Mouse (Mus musculus) C2C12 (cell line): ENCODE measurements around the gene 2510039O18Rik. TPM values are rescaled to one million over a fixed set of nuclear protein-coding genes. Genes with fewer than 3 reads are reported as not detected.

Experiments used
- H3K27me3 ChIP-seq: one replicate; pipeline ENCODE4 v1.6.1; 2011; ENCODE audit not compliant: control insufficient read depth, insufficient read depth, insufficient read length
- H3K36me3 ChIP-seq: one replicate; pipeline ENCODE4 v1.6.1; 2011; ENCODE audit not compliant: control insufficient read depth, insufficient read depth
- H3K4me3 ChIP-seq: one replicate; pipeline ENCODE4 v1.5.1; 2011; ENCODE audit warnings: mild to moderate bottlenecking, control low read depth; ENCODE audit not compliant: poor library complexity, insufficient read depth, severe bottlenecking
- H3K79me2 ChIP-seq: one replicate; pipeline ENCODE4 v1.6.1; 2011; ENCODE audit not compliant: control insufficient read depth, insufficient read depth
- H3K79me3 ChIP-seq: one replicate; pipeline ENCODE4 v1.6.1; 2011; ENCODE audit warnings: low read depth, control low read depth
- H3ac ChIP-seq: one replicate; pipeline ENCODE3; 2011; ENCODE audit warnings: low read depth; ENCODE audit not compliant: control insufficient read depth, insufficient read length
- CEBPB ChIP-seq: IDR thresholded peaks from one replicate; pipeline ENCODE4 v1.6.1; 2011; ENCODE audit warnings: low read depth, mild to moderate bottlenecking, control low read depth, moderate library complexity
- CTCF ChIP-seq: IDR thresholded peaks from one replicate; pipeline ENCODE4 v1.5.1; 2011; ENCODE audit not compliant: control insufficient read depth, insufficient read depth, insufficient read length
- FOSL1 ChIP-seq: IDR thresholded peaks from one replicate; pipeline ENCODE4 v1.8.0; 2011; ENCODE audit warnings: mild to moderate bottlenecking, low read length; ENCODE audit not compliant: poor library complexity, insufficient read depth, severe bottlenecking
- MAX ChIP-seq: IDR thresholded peaks from one replicate; pipeline ENCODE4 v1.6.1; 2011; ENCODE audit warnings: mild to moderate bottlenecking, control low read depth
- MYOD1 ChIP-seq: IDR thresholded peaks from one replicate; pipeline ENCODE4 v1.6.1; 2011; ENCODE audit warnings: low read depth; ENCODE audit not compliant: control insufficient read depth, insufficient read length
- MYOG ChIP-seq: IDR thresholded peaks from one replicate; pipeline ENCODE4 v1.6.1; 2011; ENCODE audit not compliant: control insufficient read depth, insufficient read length; ENCODE audit errors: extremely low read depth
- USF1 ChIP-seq: IDR thresholded peaks from one replicate; pipeline ENCODE4 v1.6.1; 2011; ENCODE audit warnings: low read depth, mild to moderate bottlenecking, control low read depth, moderate library complexity
- polyA plus RNA-seq: library from polyadenylated mRNA; unstranded; fragments of >200 nt; fragmentation: generic; extraction: Trizol; gene quantifications from one replicate; pipeline ENCODE4 v1.2.1, GENCODE M21; 2012; ENCODE audit warnings: missing spikeins

The 2510039O18Rik gene
- polyA plus RNA-seq, 1 experiment = 46.5 TPM

DNA sequence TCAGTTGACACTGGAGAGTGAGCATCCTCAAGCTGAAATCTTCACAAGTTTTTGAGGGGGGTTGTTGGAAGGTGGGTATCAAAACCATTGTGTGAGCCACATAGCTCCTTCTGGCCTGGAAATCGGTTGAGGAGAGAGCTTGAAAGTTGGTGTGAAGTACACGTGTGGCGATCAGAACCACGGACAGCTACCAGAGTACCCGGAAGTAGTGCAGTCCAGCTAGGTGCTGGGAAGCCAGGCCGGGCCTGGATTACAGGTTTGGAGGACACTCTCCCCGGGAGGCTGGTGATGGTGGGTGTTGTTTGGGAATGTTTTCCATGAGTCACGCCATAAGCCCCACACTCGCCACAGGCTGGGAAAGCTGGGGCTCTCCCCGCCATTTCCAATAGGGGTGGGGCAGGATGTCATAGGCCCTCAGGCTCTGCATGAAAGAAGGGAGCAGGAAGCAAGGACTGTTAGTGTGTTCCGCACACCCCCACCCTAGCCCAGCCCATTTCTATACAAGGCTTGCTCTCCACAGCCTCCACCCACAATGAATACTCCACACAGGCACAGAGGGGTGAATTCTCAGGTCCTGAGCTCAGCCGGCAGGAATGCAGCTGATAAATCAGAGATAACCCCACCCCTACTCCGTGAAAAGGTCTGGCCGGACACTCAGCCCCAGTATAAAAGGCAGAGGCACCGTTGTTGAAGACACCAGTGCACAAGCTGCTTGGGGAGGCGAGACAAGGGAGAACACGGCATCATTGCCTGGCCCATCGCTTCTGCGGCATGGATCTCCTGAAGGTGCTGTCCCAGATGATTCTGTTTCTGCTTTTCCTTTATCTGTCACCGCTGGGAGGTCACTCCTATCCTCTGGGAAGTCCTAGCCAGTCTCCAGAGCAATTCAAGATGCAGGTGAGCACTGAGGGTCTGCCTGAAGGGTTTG lies 44.8 kb downstream of the 2510039O18Rik start, which contains the start of gene Nppb:
Gene Nppb (plus strand): TSS at position 584 of the 928 bp plus-strand sequence.
- no peaks in the 10 kb centered on the region for H3K27me3 ChIP-seq
- no peak for TF ChIP-seq MYOD1
- TF ChIP-seq USF1 = no peak
- TF ChIP-seq MAX = peak; percentile 90
- TF ChIP-seq FOSL1 = no peak
- H3K4me3 ChIP-seq = no peak within 1 kb of the TSS
- H3ac ChIP-seq = no peak within 1 kb of the TSS
- no peaks in the 10 kb centered on the region for H3K79me3 ChIP-seq
- H3K79me2 ChIP-seq = no peaks in the 10 kb centered on the region
- no peaks in the 10 kb centered on the region for H3K36me3 ChIP-seq

DNA sequence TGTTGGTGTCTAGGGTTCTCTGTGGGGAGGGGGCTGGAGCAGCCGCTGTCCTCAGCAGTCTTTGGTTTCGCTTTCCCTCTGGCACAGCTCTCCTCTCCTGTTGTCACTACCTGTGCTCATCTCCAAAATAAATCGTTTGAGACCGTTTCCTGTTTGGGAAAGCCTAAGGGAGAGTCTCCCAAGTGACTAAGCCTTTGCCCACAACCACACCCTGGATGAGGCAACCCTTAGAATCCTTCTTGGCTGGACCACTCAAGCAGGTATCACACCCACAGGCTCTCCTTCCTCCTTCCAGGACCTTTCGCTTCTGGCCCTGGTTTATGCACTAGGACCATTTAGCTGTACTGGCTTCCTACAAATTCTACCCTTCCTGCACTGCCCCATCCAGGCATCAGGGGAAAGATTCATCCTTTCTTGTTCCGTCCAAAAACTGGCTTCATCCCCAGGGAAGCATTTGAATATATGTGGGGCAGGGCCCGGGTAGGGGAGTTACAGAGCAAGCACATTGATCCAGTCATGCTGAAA lies 52.9 kb downstream of the 2510039O18Rik start:
- H3K36me3 ChIP-seq = no peaks in the 10 kb centered on the region
- no peaks in the 10 kb centered on the region for H3K27me3 ChIP-seq
- H3ac ChIP-seq = peak overlapping the region; percentile 8
- no peak overlapping the region for H3K4me3 ChIP-seq
- peak; percentile 11 for TF ChIP-seq MAX
- no peak for TF ChIP-seq MYOD1
- no peak for TF ChIP-seq FOSL1
- TF ChIP-seq CEBPB = peak; percentile 82
- no peaks in the 10 kb centered on the region for H3K79me3 ChIP-seq
- H3K79me2 ChIP-seq = no peaks in the 10 kb centered on the region

DNA sequence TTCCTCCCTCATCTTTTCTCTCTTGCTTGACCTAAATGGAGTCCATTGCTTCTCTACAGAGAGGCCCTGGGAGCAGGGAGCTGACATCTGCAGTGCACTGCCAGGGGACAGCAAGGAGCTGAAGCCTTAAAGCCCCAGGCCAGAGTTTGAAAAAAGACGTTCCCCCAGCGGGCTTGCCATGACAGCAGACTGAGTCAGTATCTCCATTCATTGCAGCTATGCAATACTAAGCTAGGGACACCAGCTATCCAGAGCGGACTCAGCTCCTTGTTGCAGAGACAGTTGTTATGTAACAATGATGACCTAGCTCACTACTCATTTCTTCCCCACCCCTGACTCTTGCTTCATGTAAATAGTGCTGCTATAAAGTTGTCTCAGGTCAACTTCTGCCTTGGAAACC lies 54.6 kb downstream of the 2510039O18Rik start:
- Histone ChIP-seq H3K27me3 (no peaks in the 10 kb centered on the region), H3K4me3 (no peak overlapping the region), H3ac (no peak overlapping the region), H3K36me3 (no peaks in the 10 kb centered on the region), H3K79me3 (no peaks in the 10 kb centered on the region), H3K79me2 (no peaks in the 10 kb centered on the region)
- TF ChIP-seq FOSL1 = no peak
- TF ChIP-seq CTCF = no peak
- TF ChIP-seq MYOG = no peak
- no peak for TF ChIP-seq MAX
- no peak for TF ChIP-seq MYOD1
- no peak for TF ChIP-seq USF1
- TF ChIP-seq CEBPB = no peak

Other genes starting within 250 kb of the 2510039O18Rik start
- gene Zfp534, start 238.3 kb upstream of the 2510039O18Rik start, polyA plus RNA-seq = not detected
- gene Zfp984, start 131.1 kb upstream of the 2510039O18Rik start, polyA plus RNA-seq = 0.07 TPM
- gene Zfp933, start 92.5 kb upstream of the 2510039O18Rik start, polyA plus RNA-seq = 0.55 TPM
- gene Miip, start 72.1 kb upstream of the 2510039O18Rik start, polyA plus RNA-seq = 13.5 TPM
- 4.6 TPM for gene Fv1, start 71.9 kb upstream of the 2510039O18Rik start, polyA plus RNA-seq
- gene Mfn2, start 36.2 kb upstream of the 2510039O18Rik start, polyA plus RNA-seq = 46.7 TPM
- gene Plod1, start 4.1 kb upstream of the 2510039O18Rik start, polyA plus RNA-seq = 49.2 TPM
- gene Nppb, start 44.9 kb downstream of the 2510039O18Rik start, polyA plus RNA-seq = 1.2 TPM
- not detected for gene Nppa, start 59.8 kb downstream of the 2510039O18Rik start, polyA plus RNA-seq
- 11.5 TPM for gene Clcn6, start 97.9 kb downstream of the 2510039O18Rik start, polyA plus RNA-seq
- 16.1 TPM for gene Mthfr, start 98.2 kb downstream of the 2510039O18Rik start, polyA plus RNA-seq
- gene Agtrap, start 147.1 kb downstream of the 2510039O18Rik start, polyA plus RNA-seq = 8.2 TPM
- gene Mad2l2, start 189.5 kb downstream of the 2510039O18Rik start, polyA plus RNA-seq = 35.6 TPM
- gene Draxin, start 189.8 kb downstream of the 2510039O18Rik start, polyA plus RNA-seq = 0.01 TPM
- gene Fbxo6, start 211.2 kb downstream of the 2510039O18Rik start, polyA plus RNA-seq = 54.4 TPM
- 2.1 TPM for gene Fbxo44, start 219.6 kb downstream of the 2510039O18Rik start, polyA plus RNA-seq
- gene Fbxo2, start 219.7 kb downstream of the 2510039O18Rik start, polyA plus RNA-seq = 14.2 TPM